ENCODE assay signal across 9 mouse cellular contexts in genomic region chr9:108785416-108785815, GRCm38 (mm10). TPM values are rescaled to one million over a fixed set of nuclear protein-coding genes. Genes with fewer than 3 reads are reported as not detected.
A peak's percentile ranks its signal among the peaks of the same experiment; 100 is the strongest.
DNase-seq lines count a peak whose midpoint lies in the region; ATAC-seq and TF ChIP-seq lines count a peak whose summit lies in the region.
"Had no signal": no experiment of that assay in that cellular context is flagged by ENCODE, and none has a peak within 500 bp of the region (broad histone marks: within the 10 kb centered on the region; RNA-seq: fewer than 3 reads in every experiment).

No protein-coding gene starts in this region.

- no peaks in the 10 kb centered on the region for H3K27me3 ChIP-seq in lung, embryonic 14.5 days (ENCODE audit: insufficient read depth, low read length)
- no peaks in the 10 kb centered on the region for H3K27me3 ChIP-seq in forebrain, embryonic 12.5 days
- H3K27me3 ChIP-seq in liver, embryonic 13.5 days, result no peaks in the 10 kb centered on the region
- H3K27me3 ChIP-seq in stomach, embryonic 15.5 days (replicated peaks), result no peaks in the 10 kb centered on the region

- peak overlapping the region; percentile 79 for H3K4me2 ChIP-seq in lung, embryonic 14.5 days
- H3K4me2 ChIP-seq in forebrain, embryonic 12.5 days, result peak overlapping the region; percentile 80
- peak overlapping the region; percentile 80 for H3K4me2 ChIP-seq in liver, embryonic 13.5 days
- H3K4me2 ChIP-seq in stomach, embryonic 15.5 days, result peak overlapping the region; percentile 75

- peaks cover 20% of the 10 kb centered on the region for H3K36me3 ChIP-seq in lung, embryonic 14.5 days (ENCODE audit: insufficient read depth)
- peaks cover 10% of the 10 kb centered on the region; the same call in 1 of the 2 replicates for H3K36me3 ChIP-seq in forebrain, embryonic 12.5 days (replicated peaks)
- 0 out of 2 replicates have a peak, but pooled peaks cover 4% of the 10 kb centered on the region for H3K36me3 ChIP-seq in liver, embryonic 13.5 days
- H3K36me3 ChIP-seq in stomach, embryonic 15.5 days, result no peaks in the 10 kb centered on the region

- no peak overlapping the region for H3K27ac ChIP-seq in lung, embryonic 14.5 days (ENCODE audit: low read depth)
- peak overlapping the region; percentile 66 for H3K27ac ChIP-seq in forebrain, embryonic 12.5 days
- H3K27ac ChIP-seq in liver, embryonic 13.5 days, result peak overlapping the region; percentile 8; the same call in 1 of the 2 replicates
- H3K27ac ChIP-seq in stomach, embryonic 15.5 days, result no peak overlapping the region

- no peaks in the 10 kb centered on the region for H3K9me3 ChIP-seq in lung, embryonic 14.5 days (ENCODE audit: low read depth, low read length)
- H3K9me3 ChIP-seq in forebrain, embryonic 12.5 days, result no peaks in the 10 kb centered on the region
- no peaks in the 10 kb centered on the region for H3K9me3 ChIP-seq in liver, embryonic 13.5 days (replicated peaks)
- H3K9me3 ChIP-seq in stomach, embryonic 15.5 days, result no peaks in the 10 kb centered on the region

- H3K4me1 ChIP-seq in lung, embryonic 14.5 days (ENCODE audit: insufficient read depth), result peaks cover 22% of the 10 kb centered on the region
- peaks cover 61% of the 10 kb centered on the region for H3K4me1 ChIP-seq in forebrain, embryonic 12.5 days
- peaks cover 75% of the 10 kb centered on the region for H3K4me1 ChIP-seq in liver, embryonic 13.5 days (replicated peaks)
- peaks cover 33% of the 10 kb centered on the region for H3K4me1 ChIP-seq in stomach, embryonic 15.5 days

- no peak for DNase-seq in lung, embryonic 14.5 days
- DNase-seq in lung, postnatal 25 days (ENCODE audit: low spot score), result no peak
- DNase-seq in liver, embryonic 13.5 days, result no peak
- no peak for DNase-seq in thymus, postnatal 25 days
- no peak for DNase-seq in adrenal gland, adult 8-10 months
- DNase-seq in layer of hippocampus, postnatal 25 days (ENCODE audit: extremely low spot score in 1 of 2, low spot score in 1 of 2), result no peak

- no peak for TF ChIP-seq CTCF in lung, embryonic 14.5 days (IDR thresholded peaks at IDR 0.05; ENCODE audit: low read depth)

- peak overlapping the region; percentile 80 for H3K4me3 ChIP-seq in lung, embryonic 14.5 days (ENCODE audit: low read depth, low read length)
- H3K4me3 ChIP-seq in forebrain, embryonic 12.5 days (replicated peaks), result peak overlapping the region; percentile 86
- peak overlapping the region; percentile 90 for H3K4me3 ChIP-seq in liver, embryonic 13.5 days (replicated peaks)
- H3K4me3 ChIP-seq in stomach, embryonic 15.5 days (replicated peaks), result peak overlapping the region; percentile 93

- ATAC-seq in lung, embryonic 14.5 days (ENCODE audit: insufficient read depth), result no peak
- no peak for ATAC-seq in forebrain, embryonic 12.5 days (ENCODE audit: low FRiP score)
- ATAC-seq in liver, embryonic 13.5 days (ENCODE audit: low read depth), result no peak
- no peak for ATAC-seq in stomach, embryonic 15.5 days (ENCODE audit: insufficient read depth, low FRiP score, low read depth)
- ATAC-seq: inflammation-experienced regulatory T-cells, adult 6 months had no signal

- H3K9ac ChIP-seq in lung, embryonic 14.5 days, result peak overlapping the region; percentile 95; the same call in 1 of the 2 replicates
- peak overlapping the region; percentile 88 for H3K9ac ChIP-seq in forebrain, embryonic 12.5 days
- H3K9ac ChIP-seq in liver, embryonic 13.5 days, result peak overlapping the region; percentile 88
- H3K9ac ChIP-seq in stomach, embryonic 15.5 days, result no peak overlapping the region

RNA-seq across cellular contexts. Expression of gene Ip6k2, which starts 1.8 kb away (rescaled TPM):
- polyA plus RNA-seq in lung, embryonic 14.5 days (2014; fragmentation: Nextera tagmentation; extraction: Ambion mirVana), result 88.1 and 90.4 TPM in 2 replicates
- polyA plus RNA-seq in forebrain, embryonic 12.5 days (2016; fragmentation: Nextera tagmentation; extraction: Ambion mirVana), result 124 and 140 TPM in 2 replicates
- 11.5 and 11.6 TPM in 2 replicates for polyA plus RNA-seq in liver, embryonic 13.5 days (2015; fragmentation: Nextera tagmentation; extraction: Ambion mirVana)
- 71.3 and 81.9 TPM in 2 replicates for polyA plus RNA-seq in stomach, embryonic 15.5 days (2015; fragmentation: Nextera tagmentation; extraction: Ambion mirVana)
- total RNA-seq in adrenal gland, adult 8-10 months (2022), result 100 to 1,000 TPM in 3 of 4 experiments, 10 to 100 TPM in 1; 93.0 to 156 (median 128) TPM
- total RNA-seq in layer of hippocampus, postnatal 25 days (2021), result 100 to 1,000 TPM; 203 to 244 TPM

RNA-seq across cellular contexts. Expression of gene Nckipsd, which starts 22.8 kb away (rescaled TPM):
- polyA plus RNA-seq in lung, embryonic 14.5 days (2014; fragmentation: Nextera tagmentation; extraction: Ambion mirVana), result 11.3 and 14.4 TPM in 2 replicates
- polyA plus RNA-seq in forebrain, embryonic 12.5 days (2016; fragmentation: Nextera tagmentation; extraction: Ambion mirVana), result 14.3 and 17.3 TPM in 2 replicates
- polyA plus RNA-seq in liver, embryonic 13.5 days (2015; fragmentation: Nextera tagmentation; extraction: Ambion mirVana), result 3.9 and 5.9 TPM in 2 replicates
- polyA plus RNA-seq in stomach, embryonic 15.5 days (2015; fragmentation: Nextera tagmentation; extraction: Ambion mirVana), result 10.5 and 13.0 TPM in 2 replicates
- 10 to 100 TPM; 11.1 to 19.0 (median 17.0) TPM for total RNA-seq in adrenal gland, adult 8-10 months (2022)
- total RNA-seq in layer of hippocampus, postnatal 25 days (2021), result 10 to 100 TPM; 64.9 to 68.1 TPM

RNA-seq across cellular contexts. Expression of gene Celsr3, which starts 40.7 kb away (rescaled TPM):
- polyA plus RNA-seq in lung, embryonic 14.5 days (2014; fragmentation: Nextera tagmentation; extraction: Ambion mirVana), result 0.14 and 0.17 TPM in 2 replicates
- polyA plus RNA-seq in forebrain, embryonic 12.5 days (2016; fragmentation: Nextera tagmentation; extraction: Ambion mirVana), result 13.0 and 14.2 TPM in 2 replicates
- 0.03 TPM in 2 replicates for polyA plus RNA-seq in liver, embryonic 13.5 days (2015; fragmentation: Nextera tagmentation; extraction: Ambion mirVana)
- polyA plus RNA-seq in stomach, embryonic 15.5 days (2015; fragmentation: Nextera tagmentation; extraction: Ambion mirVana), result 0.94 and 1.2 TPM in 2 replicates
- total RNA-seq in adrenal gland, adult 8-10 months (2022), result 1 to 10 TPM; 3.0 to 8.6 (median 7.9) TPM
- total RNA-seq in layer of hippocampus, postnatal 25 days (2021), result 10 to 100 TPM; 42.5 to 66.0 TPM
- polyA plus RNA-seq: inflammation-experienced regulatory T-cells, adult 6 months had no signal

Comparison
In these comparisons a context has a peak if more than half of its experiments do, and no peak if none do; other contexts are left out.
1. H3K27ac ChIP-seq: peak in forebrain, embryonic 12.5 days (single experiment) and liver, embryonic 13.5 days (single experiment); none in lung, embryonic 14.5 days (single experiment) and stomach, embryonic 15.5 days (single experiment).
2. Peak in every context shown above with its lines, with median percentiles within 50 percentile points of each other: H3K4me2 ChIP-seq and H3K4me3 ChIP-seq.